Mouse (Mus musculus) kidney, postnatal 4 days (tissue): ENCODE results near the gene Rhox7b.
"Not testable (repeated sequence)": the region's sequence is repeated elsewhere in the genome, so short reads cannot be mapped to it uniquely, and the experiment has no call there.

Experiments
- DNase-seq, 2 experiments: peaks; one replicate each; pipeline ENCODE4 v3.0.0; 2021; ENCODE audit warnings: mixed read lengths in 2 of 2

Gene Rhox7b

GRCm38 (mm10) chrX:37897132-37897531 is at the start of gene Rhox7b:
Gene Rhox7b, minus strand, starts transcription at chrX:37897232.
- DNase-seq, result not testable (repeated sequence)

GRCm38 (mm10) chrX:37916311-37916710 is 19.3 kb upstream of the Rhox7b start:
- no peak for DNase-seq

GRCm38 (mm10) chrX:37908581-37908980 is 11.5 kb upstream of the Rhox7b start:
- DNase-seq, result peak; percentile 2 to 16

- peak; percentile 3 to 4 for DNase-seq
These were observed 6.7 kb upstream of the Rhox7b start for GRCm38 (mm10) chrX:37903727-37904126.

GRCm38 (mm10) chrX:37901670-37902069 is 4.6 kb upstream of the Rhox7b start, which contains the start of gene Rhox9:
Gene Rhox9, minus strand, starts transcription at chrX:37901770.
- not testable (repeated sequence) for DNase-seq

- no peak for DNase-seq
These were observed 18.2 kb downstream of the Rhox7b start, which contains the start of gene Rhox8 for GRCm38 (mm10) chrX:37878844-37879243. Gene Rhox8, minus strand, starts transcription at chrX:37878944.

GRCm38 (mm10) chrX:37871641-37872040 is 25.4 kb downstream of the Rhox7b start:
- no peak for DNase-seq
